Comparison of ENCODE assay signal across 8 mouse cellular contexts in the genomic region with DNA sequence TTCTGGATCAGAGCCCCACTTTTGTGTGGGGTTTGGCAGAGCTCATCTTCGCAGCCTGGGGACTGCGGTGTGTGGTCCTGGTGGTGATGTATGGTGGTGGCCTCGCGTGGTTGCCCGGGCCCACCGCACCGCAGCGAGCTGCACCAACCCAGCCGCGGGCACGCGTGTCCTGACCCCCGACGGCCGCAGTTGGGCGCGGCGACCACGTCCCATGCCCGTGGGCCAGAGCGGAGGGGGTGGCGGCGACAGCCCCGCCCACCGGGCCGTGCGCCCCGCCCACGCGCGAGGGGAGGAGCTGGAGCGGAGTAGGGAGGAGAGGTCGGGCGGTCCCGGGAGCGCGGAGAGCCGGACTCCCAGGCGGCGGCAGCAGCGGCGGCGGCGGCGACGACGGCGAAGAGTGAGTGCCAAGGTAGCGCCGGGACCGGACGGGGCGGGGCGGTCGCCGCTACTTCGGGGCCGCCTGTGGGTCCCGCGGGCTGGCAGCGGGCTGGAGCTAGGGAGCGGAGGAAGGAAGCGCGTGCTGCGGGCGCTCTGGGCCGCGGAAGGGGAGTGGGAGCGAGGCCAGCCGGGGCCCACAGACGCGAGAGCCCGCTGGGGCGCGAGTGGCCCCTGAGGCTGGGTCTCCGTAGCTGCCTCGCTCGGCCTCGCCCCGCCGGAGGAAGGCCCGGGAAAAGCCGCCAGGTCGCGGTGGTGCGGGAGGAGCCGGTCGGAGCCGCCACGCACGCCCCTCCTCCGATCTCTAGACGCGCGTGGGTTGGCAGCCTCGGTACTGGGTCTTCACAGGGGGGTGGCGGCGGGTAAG. TPM values are rescaled to one million over a fixed set of nuclear protein-coding genes. Genes with fewer than 3 reads are reported as not detected.
DNase-seq lines count a peak whose midpoint lies in the region; ATAC-seq and TF ChIP-seq lines count a peak whose summit lies in the region.

Gene Gng12, plus strand, starts transcription at position 279 of the 802 bp plus-strand sequence.

- DNase-seq in c-Kit-positive CD71-positive TER-119-positive erythroid progenitor cells, embryonic 14.5 days (ENCODE audit: low spot score), result peak; percentile 58
- DNase-seq in kidney, postnatal 36 days, result peak; percentile 91 to 95
- peak; percentile 82 for DNase-seq in neural tube, embryonic 11.5 days (ENCODE audit: low spot score)
- peak; percentile 90 for DNase-seq in stomach, postnatal 0 days (ENCODE audit: low spot score)

- no peaks in the 10 kb centered on the region for H3K36me3 ChIP-seq in forebrain, embryonic 12.5 days (replicated peaks)
- H3K36me3 ChIP-seq in heart, embryonic 16.5 days (ENCODE audit: control insufficient read depth, insufficient read depth), result no peaks in the 10 kb centered on the region
- no peaks in the 10 kb centered on the region for H3K36me3 ChIP-seq in liver, embryonic 15.5 days (replicated peaks)
- H3K36me3 ChIP-seq in neural tube, embryonic 11.5 days (ENCODE audit: control insufficient read depth, insufficient read depth, low read length), result no peaks in the 10 kb centered on the region
- H3K36me3 ChIP-seq in stomach, postnatal 0 days (ENCODE audit: control insufficient read depth, insufficient read depth, low read length), result no peaks in the 10 kb centered on the region

- H3K9me3 ChIP-seq in forebrain, embryonic 12.5 days, result no peaks in the 10 kb centered on the region
- H3K9me3 ChIP-seq in heart, embryonic 16.5 days (replicated peaks; ENCODE audit: control insufficient read depth, low read length), result no peaks in the 10 kb centered on the region
- H3K9me3 ChIP-seq in liver, embryonic 15.5 days (replicated peaks), result no peaks in the 10 kb centered on the region
- no peaks in the 10 kb centered on the region for H3K9me3 ChIP-seq in neural tube, embryonic 11.5 days (ENCODE audit: control insufficient read depth, low read length)
- no peaks in the 10 kb centered on the region for H3K9me3 ChIP-seq in stomach, postnatal 0 days (ENCODE audit: control insufficient read depth, low read length)

- peak within 1 kb of the TSS; percentile 79 for H3K9ac ChIP-seq in forebrain, embryonic 12.5 days
- peak within 1 kb of the TSS; percentile 97 for H3K9ac ChIP-seq in heart, embryonic 16.5 days (ENCODE audit: low read length)
- peak within 1 kb of the TSS; percentile 83 for H3K9ac ChIP-seq in liver, embryonic 15.5 days
- peak within 1 kb of the TSS; percentile 71 for H3K9ac ChIP-seq in neural tube, embryonic 11.5 days (ENCODE audit: low read length)
- H3K9ac ChIP-seq in stomach, postnatal 0 days (ENCODE audit: low read length), result peak within 1 kb of the TSS; percentile 92

- H3K27me3 ChIP-seq in forebrain, embryonic 12.5 days, result peaks cover 6% of the 10 kb centered on the region; the same call in 1 of the 2 replicates
- no peaks in the 10 kb centered on the region for H3K27me3 ChIP-seq in heart, embryonic 16.5 days (ENCODE audit: control insufficient read depth, insufficient read depth, low read length)
- peaks cover 12% of the 10 kb centered on the region for H3K27me3 ChIP-seq in liver, embryonic 15.5 days
- no peaks in the 10 kb centered on the region for H3K27me3 ChIP-seq in neural tube, embryonic 11.5 days (ENCODE audit: control insufficient read depth, insufficient read depth, low read length)
- H3K27me3 ChIP-seq in stomach, postnatal 0 days (ENCODE audit: control insufficient read depth, insufficient read depth, low read length), result no peaks in the 10 kb centered on the region

- H3K27ac ChIP-seq in forebrain, embryonic 12.5 days, result no peak within 1 kb of the TSS
- peak within 1 kb of the TSS; percentile 72 for H3K27ac ChIP-seq in heart, embryonic 16.5 days (ENCODE audit: low read length)
- H3K27ac ChIP-seq in liver, embryonic 15.5 days (replicated peaks), result peak within 1 kb of the TSS; percentile 67
- H3K27ac ChIP-seq in neural tube, embryonic 11.5 days (ENCODE audit: low read depth, low read length), result no peak within 1 kb of the TSS
- peak within 1 kb of the TSS; percentile 89 for H3K27ac ChIP-seq in stomach, postnatal 0 days (replicated peaks)

- WGBS in forebrain, embryonic 12.5 days, result under 1% methylated on average over 64 of the region's 98 CpGs
- WGBS in heart, embryonic 16.5 days, result under 1% methylated on average over 92 of the region's 98 CpGs
- under 1% methylated on average over 96 of the region's 98 CpGs for WGBS in liver, embryonic 15.5 days (ENCODE audit: insufficient replicate concordance)
- WGBS in neural tube, embryonic 11.5 days, result under 1% methylated on average over 75 of the region's 98 CpGs
- WGBS in stomach, postnatal 0 days, result under 1% methylated on average over 68 of the region's 98 CpGs

- peak; percentile 70 for ATAC-seq in CD4-positive, CD25-positive, alpha-beta regulatory T cell, adult 4 months
- ATAC-seq in forebrain, embryonic 12.5 days (ENCODE audit: low FRiP score), result peak; percentile 93
- ATAC-seq in heart, embryonic 16.5 days (replicated peaks; ENCODE audit: extremely low read depth, insufficient read depth, low FRiP score), result peak; percentile 93
- ATAC-seq in liver, embryonic 15.5 days (ENCODE audit: insufficient read depth), result peak; percentile 88
- peak; percentile 91 for ATAC-seq in neural tube, embryonic 11.5 days (ENCODE audit: insufficient read depth, low FRiP score, low TSS enrichment)
- peak; percentile 95 for ATAC-seq in stomach, postnatal 0 days (ENCODE audit: low FRiP score, low TSS enrichment)

- peak within 1 kb of the TSS; percentile 89 for H3K4me2 ChIP-seq in forebrain, embryonic 12.5 days
- peak within 1 kb of the TSS; percentile 89 for H3K4me2 ChIP-seq in heart, embryonic 16.5 days (ENCODE audit: low read depth, low read length)
- H3K4me2 ChIP-seq in liver, embryonic 15.5 days, result peak within 1 kb of the TSS; percentile 97
- H3K4me2 ChIP-seq in neural tube, embryonic 11.5 days (ENCODE audit: low read depth), result peak within 1 kb of the TSS; percentile 78
- H3K4me2 ChIP-seq in stomach, postnatal 0 days (replicated peaks; ENCODE audit: low read depth), result peak within 1 kb of the TSS; percentile 83

- peaks cover 10% of the 10 kb centered on the region for H3K4me1 ChIP-seq in forebrain, embryonic 12.5 days
- H3K4me1 ChIP-seq in heart, embryonic 16.5 days (ENCODE audit: control insufficient read depth, insufficient read depth, low read length), result peaks cover 5% of the 10 kb centered on the region
- H3K4me1 ChIP-seq in liver, embryonic 15.5 days (replicated peaks), result peaks cover 26% of the 10 kb centered on the region
- H3K4me1 ChIP-seq in neural tube, embryonic 11.5 days (ENCODE audit: control insufficient read depth, insufficient read depth, low read length), result no peaks in the 10 kb centered on the region
- H3K4me1 ChIP-seq in stomach, postnatal 0 days (replicated peaks; ENCODE audit: control insufficient read depth, insufficient read depth), result no peaks in the 10 kb centered on the region

- TF ChIP-seq CTCF in stomach, postnatal 0 days (IDR thresholded peaks at IDR 0.05; ENCODE audit: low read depth), result peak; percentile 14; the same call in 1 of the 2 replicates

- H3K4me3 ChIP-seq in forebrain, embryonic 12.5 days (replicated peaks), result peak within 1 kb of the TSS; percentile 75
- H3K4me3 ChIP-seq in heart, embryonic 16.5 days (ENCODE audit: low read length), result peak within 1 kb of the TSS; percentile 94
- peak within 1 kb of the TSS; percentile 75 for H3K4me3 ChIP-seq in liver, embryonic 15.5 days (replicated peaks)
- H3K4me3 ChIP-seq in neural tube, embryonic 11.5 days (ENCODE audit: low read depth, low read length), result peak within 1 kb of the TSS; percentile 76
- peak within 1 kb of the TSS; percentile 91 for H3K4me3 ChIP-seq in stomach, postnatal 0 days (ENCODE audit: low read depth, low read length)

- no peak for TF ChIP-seq EP300 in stomach, postnatal 0 days (optimal IDR thresholded peaks at IDR 0.05)

RNA-seq across cellular contexts. Expression of gene Gng12, which starts in this region (rescaled TPM):
- 10 to 100 TPM; 15.8 to 21.0 TPM for polyA plus RNA-seq in CD4-positive, CD25-positive, alpha-beta regulatory T cell, adult 4 months (2017; shearing (Covaris generic))
- polyA plus RNA-seq in forebrain, embryonic 12.5 days (2016; fragmentation: Nextera tagmentation; extraction: Ambion mirVana), result 31.8 and 34.4 TPM in 2 replicates
- polyA plus RNA-seq in heart, embryonic 16.5 days (2015; fragmentation: Nextera tagmentation; extraction: Ambion mirVana), result 54.5 and 56.4 TPM in 2 replicates
- 27.8 and 31.2 TPM in 2 replicates for polyA plus RNA-seq in liver, embryonic 15.5 days (2015; fragmentation: Nextera tagmentation; extraction: Ambion mirVana)
- polyA plus RNA-seq in neural tube, embryonic 11.5 days (2014; fragmentation: Nextera tagmentation; extraction: Ambion mirVana), result 49.2 and 53.1 TPM in 2 replicates
- polyA plus RNA-seq in stomach, postnatal 0 days (2015; fragmentation: Nextera tagmentation; extraction: Ambion mirVana), result 164 and 166 TPM in 2 replicates

Comparison
In these comparisons a context has a peak if more than half of its experiments do, and no peak if none do; other contexts are left out.
1. H3K27ac ChIP-seq: peak in heart, embryonic 16.5 days (single experiment), liver, embryonic 15.5 days (single experiment) and stomach, postnatal 0 days (single experiment); none in forebrain, embryonic 12.5 days (single experiment) and neural tube, embryonic 11.5 days (single experiment).
2. Peak in every context shown above with its lines, with median percentiles within 50 percentile points of each other: ATAC-seq, DNase-seq, H3K4me2 ChIP-seq, H3K4me3 ChIP-seq and H3K9ac ChIP-seq.